Mouse (Mus musculus): ENCODE results near the gene Psmd7. TPM values are rescaled to one million over a fixed set of nuclear protein-coding genes. Genes with fewer than 3 reads are reported as not detected.

The Psmd7 gene
- polyA plus RNA-seq, 1 experiment from 2014 or later, result 223 TPM

GRCm38 (mm10) chr8:107613411-107613810 lies 25.1 kb upstream of the Psmd7 start:
- H3K27ac ChIP-seq (ENCODE audit: low read length), result no peak overlapping the region
- H3K4me3 ChIP-seq (replicated peaks; ENCODE audit: low read length), result no peak overlapping the region
- no peaks in the 10 kb centered on the region for H3K36me3 ChIP-seq (ENCODE audit: control insufficient read depth, insufficient read depth, low read length)
- H3K4me1 ChIP-seq (ENCODE audit: control insufficient read depth, insufficient read depth, low read length), result no peaks in the 10 kb centered on the region; the same call in 1 of the 2 replicates
- H3K4me2 ChIP-seq (ENCODE audit: low read depth, low read length), result no peak overlapping the region
- no peak for ATAC-seq (ENCODE audit: insufficient read depth, low FRiP score)
- 84% methylated on average over 6 of the region's 6 CpGs for WGBS
- H3K9me3 ChIP-seq (replicated peaks; ENCODE audit: control insufficient read depth, low read length), result no peaks in the 10 kb centered on the region
- H3K27me3 ChIP-seq (ENCODE audit: control insufficient read depth, insufficient read depth, low read length), result no peaks in the 10 kb centered on the region
- no peak overlapping the region for H3K9ac ChIP-seq (ENCODE audit: low read length)

- Histone ChIP-seq H3K27ac (ENCODE audit: low read length) (no peak overlapping the region), H3K4me3 (replicated peaks; ENCODE audit: low read length) (no peak overlapping the region), H3K4me1 (ENCODE audit: control insufficient read depth, insufficient read depth, low read length) (no peaks in the 10 kb centered on the region; the same call in 1 of the 2 replicates), H3K4me2 (ENCODE audit: low read depth, low read length) (no peak overlapping the region), H3K27me3 (ENCODE audit: control insufficient read depth, insufficient read depth, low read length) (no peaks in the 10 kb centered on the region), H3K9ac (ENCODE audit: low read length) (no peak overlapping the region), H3K36me3 (ENCODE audit: control insufficient read depth, insufficient read depth, low read length) (no peaks in the 10 kb centered on the region), H3K9me3 (replicated peaks; ENCODE audit: control insufficient read depth, low read length) (no peaks in the 10 kb centered on the region)
- 54% methylated on average over 11 of the region's 11 CpGs for WGBS
- no peak for ATAC-seq (ENCODE audit: insufficient read depth, low FRiP score)
Measured at GRCm38 (mm10) chr8:107610845-107611244, 22.6 kb upstream of the Psmd7 start.

GRCm38 (mm10) chr8:107608751-107609150 lies 20.5 kb upstream of the Psmd7 start:
- H3K9ac ChIP-seq (ENCODE audit: low read length), result no peak overlapping the region
- H3K4me3 ChIP-seq (replicated peaks; ENCODE audit: low read length), result no peak overlapping the region
- no peak overlapping the region for H3K27ac ChIP-seq (ENCODE audit: low read length)
- H3K36me3 ChIP-seq (ENCODE audit: control insufficient read depth, insufficient read depth, low read length), result no peaks in the 10 kb centered on the region
- ATAC-seq (ENCODE audit: insufficient read depth, low FRiP score), result no peak
- no peaks in the 10 kb centered on the region for H3K27me3 ChIP-seq (ENCODE audit: control insufficient read depth, insufficient read depth, low read length)
- WGBS, result 44% methylated on average over 7 of the region's 7 CpGs
- no peak overlapping the region for H3K4me2 ChIP-seq (ENCODE audit: low read depth, low read length)
- H3K4me1 ChIP-seq (ENCODE audit: control insufficient read depth, insufficient read depth, low read length), result no peaks in the 10 kb centered on the region; the same call in 1 of the 2 replicates
- no peaks in the 10 kb centered on the region for H3K9me3 ChIP-seq (replicated peaks; ENCODE audit: control insufficient read depth, low read length)

GRCm38 (mm10) chr8:107603026-107603425 lies 14.8 kb upstream of the Psmd7 start:
- no peak for ATAC-seq (ENCODE audit: insufficient read depth, low FRiP score)
- Histone ChIP-seq H3K27ac (ENCODE audit: low read length) (no peak overlapping the region), H3K9ac (ENCODE audit: low read length) (no peak overlapping the region), H3K4me1 (ENCODE audit: control insufficient read depth, insufficient read depth, low read length) (no peaks in the 10 kb centered on the region), H3K4me2 (ENCODE audit: low read depth, low read length) (no peak overlapping the region), H3K27me3 (ENCODE audit: control insufficient read depth, insufficient read depth, low read length) (no peaks in the 10 kb centered on the region), H3K9me3 (replicated peaks; ENCODE audit: control insufficient read depth, low read length) (no peaks in the 10 kb centered on the region), H3K36me3 (ENCODE audit: control insufficient read depth, insufficient read depth, low read length) (no peaks in the 10 kb centered on the region), H3K4me3 (replicated peaks; ENCODE audit: low read length) (no peak overlapping the region)
- WGBS, result 4% methylated on average over 7 of the region's 7 CpGs

GRCm38 (mm10) chr8:107599691-107600090 lies 11.4 kb upstream of the Psmd7 start:
- Histone ChIP-seq H3K27me3 (ENCODE audit: control insufficient read depth, insufficient read depth, low read length) (no peaks in the 10 kb centered on the region), H3K4me2 (ENCODE audit: low read depth, low read length) (no peak overlapping the region), H3K4me1 (ENCODE audit: control insufficient read depth, insufficient read depth, low read length) (no peaks in the 10 kb centered on the region), H3K27ac (ENCODE audit: low read length) (no peak overlapping the region), H3K9ac (ENCODE audit: low read length) (no peak overlapping the region), H3K36me3 (ENCODE audit: control insufficient read depth, insufficient read depth, low read length) (no peaks in the 10 kb centered on the region), H3K4me3 (replicated peaks; ENCODE audit: low read length) (no peak overlapping the region), H3K9me3 (replicated peaks; ENCODE audit: control insufficient read depth, low read length) (no peaks in the 10 kb centered on the region)
- no peak for ATAC-seq (ENCODE audit: insufficient read depth, low FRiP score)
- WGBS, result 81% methylated on average over 9 of the region's 9 CpGs

- 72% methylated on average over 1 of the region's 1 CpGs for WGBS
- ATAC-seq (ENCODE audit: insufficient read depth, low FRiP score), result no peak
- Histone ChIP-seq H3K4me3 (replicated peaks; ENCODE audit: low read length) (no peak overlapping the region), H3K9me3 (replicated peaks; ENCODE audit: control insufficient read depth, low read length) (no peaks in the 10 kb centered on the region), H3K4me2 (ENCODE audit: low read depth, low read length) (no peak overlapping the region), H3K36me3 (ENCODE audit: control insufficient read depth, insufficient read depth, low read length) (no peaks in the 10 kb centered on the region), H3K9ac (ENCODE audit: low read length) (no peak overlapping the region), H3K27me3 (ENCODE audit: control insufficient read depth, insufficient read depth, low read length) (no peaks in the 10 kb centered on the region), H3K27ac (ENCODE audit: low read length) (no peak overlapping the region), H3K4me1 (ENCODE audit: control insufficient read depth, insufficient read depth, low read length) (no peaks in the 10 kb centered on the region)
Measured at GRCm38 (mm10) chr8:107597731-107598130, 9.5 kb upstream of the Psmd7 start.

GRCm38 (mm10) chr8:107594817-107595216 lies 6.6 kb upstream of the Psmd7 start:
- no peak overlapping the region for H3K9ac ChIP-seq (ENCODE audit: low read length)
- ATAC-seq (ENCODE audit: insufficient read depth, low FRiP score), result no peak
- no peak overlapping the region for H3K4me2 ChIP-seq (ENCODE audit: low read depth, low read length)
- H3K27ac ChIP-seq (ENCODE audit: low read length), result no peak overlapping the region
- H3K27me3 ChIP-seq (ENCODE audit: control insufficient read depth, insufficient read depth, low read length), result no peaks in the 10 kb centered on the region
- 75% methylated on average over 6 of the region's 6 CpGs for WGBS
- no peaks in the 10 kb centered on the region for H3K4me1 ChIP-seq (ENCODE audit: control insufficient read depth, insufficient read depth, low read length)
- H3K4me3 ChIP-seq (replicated peaks; ENCODE audit: low read length), result no peak overlapping the region
- no peaks in the 10 kb centered on the region for H3K36me3 ChIP-seq (ENCODE audit: control insufficient read depth, insufficient read depth, low read length)
- H3K9me3 ChIP-seq (replicated peaks; ENCODE audit: control insufficient read depth, low read length), result no peaks in the 10 kb centered on the region

GRCm38 (mm10) chr8:107593967-107594729 lies 5.9 kb upstream of the Psmd7 start:
- H3K4me2 ChIP-seq (ENCODE audit: low read depth, low read length), result no peak overlapping the region
- no peak overlapping the region for H3K27ac ChIP-seq (ENCODE audit: low read length)
- no peaks in the 10 kb centered on the region for H3K4me1 ChIP-seq (ENCODE audit: control insufficient read depth, insufficient read depth, low read length)
- H3K9ac ChIP-seq (ENCODE audit: low read length), result no peak overlapping the region
- ATAC-seq (ENCODE audit: insufficient read depth, low FRiP score), result no peak
- H3K4me3 ChIP-seq (replicated peaks; ENCODE audit: low read length), result no peak overlapping the region
- no peaks in the 10 kb centered on the region for H3K9me3 ChIP-seq (replicated peaks; ENCODE audit: control insufficient read depth, low read length)
- H3K27me3 ChIP-seq (ENCODE audit: control insufficient read depth, insufficient read depth, low read length), result no peaks in the 10 kb centered on the region
- H3K36me3 ChIP-seq (ENCODE audit: control insufficient read depth, insufficient read depth, low read length), result no peaks in the 10 kb centered on the region
- WGBS, result 67% methylated on average over 6 of the region's 6 CpGs

GRCm38 (mm10) chr8:107587429-107587994 lies 752 bp downstream of the Psmd7 start:
- no peak for ATAC-seq (ENCODE audit: insufficient read depth, low FRiP score)
- peaks cover 22% of the 10 kb centered on the region for H3K36me3 ChIP-seq (ENCODE audit: control insufficient read depth, insufficient read depth, low read length)
- no peaks in the 10 kb centered on the region for H3K27me3 ChIP-seq (ENCODE audit: control insufficient read depth, insufficient read depth, low read length)
- no peaks in the 10 kb centered on the region for H3K9me3 ChIP-seq (replicated peaks; ENCODE audit: control insufficient read depth, low read length)
- H3K27ac ChIP-seq (ENCODE audit: low read length), result peak overlapping the region; percentile 70
- H3K9ac ChIP-seq (ENCODE audit: low read length), result peak overlapping the region; percentile 90
- H3K4me2 ChIP-seq (ENCODE audit: low read depth, low read length), result peak overlapping the region; percentile 68
- peaks cover 10% of the 10 kb centered on the region for H3K4me1 ChIP-seq (ENCODE audit: control insufficient read depth, insufficient read depth, low read length)
- 0% methylated on average over 17 of the region's 17 CpGs for WGBS
- H3K4me3 ChIP-seq (replicated peaks; ENCODE audit: low read length), result peak overlapping the region; percentile 81
